In the genomic region with DNA sequence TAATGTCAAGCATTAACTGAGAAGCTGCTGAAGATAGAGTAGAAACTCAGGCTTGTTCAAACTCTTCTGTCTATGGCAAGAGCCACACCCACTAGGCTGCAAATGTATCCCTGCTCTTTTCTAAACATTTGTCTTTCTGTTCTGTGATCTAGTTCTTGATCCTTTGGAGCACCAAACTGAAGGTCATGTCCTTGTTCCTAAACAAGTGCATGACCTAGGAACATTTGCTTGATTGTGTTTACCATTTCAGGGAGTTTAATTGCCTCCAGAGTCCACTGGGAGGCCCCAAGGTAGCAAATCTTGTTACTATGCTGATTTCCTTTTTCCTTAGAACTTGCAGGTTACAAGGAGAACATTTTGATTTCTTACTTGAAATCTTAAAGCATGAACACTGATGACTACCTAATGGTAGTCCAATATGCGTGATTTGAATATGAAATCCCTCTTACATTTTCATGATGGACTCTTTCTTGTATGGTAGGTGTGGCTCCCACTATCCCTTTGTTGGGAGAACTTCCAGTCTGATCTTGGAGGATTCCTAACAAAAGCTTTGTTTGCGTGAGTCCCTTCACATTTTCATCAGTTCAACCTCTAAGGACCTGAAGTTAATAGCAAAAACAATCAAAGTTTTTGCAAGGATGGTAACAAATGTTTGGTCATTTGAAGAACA, we compare ENCODE assay signal across 17 mouse cellular contexts.
"Had no signal": no experiment of that assay in that cellular context is flagged by ENCODE, and none has a peak within 500 bp of the region (broad histone marks: within the 10 kb centered on the region; RNA-seq: fewer than 3 reads in every experiment).

No protein-coding gene starts in this region.

- H3K27ac ChIP-seq: lung, embryonic 15.5 days; midbrain, embryonic 10.5 days; midbrain, embryonic 12.5 days; neural tube, embryonic 12.5 days; stomach, embryonic 15.5 days; stomach, postnatal 0 days had no signal

- ATAC-seq: lung, postnatal 0 days; midbrain, embryonic 16.5 days had no signal

- DNase-seq: lung, adult 18-20 months; lung, postnatal 14 days; lung, postnatal 4 days; midbrain, embryonic 14.5 days; right cerebral cortex, postnatal 14 days; thymus, adult 2 months; thymus, postnatal 25 days; thymus, postnatal 4 days had no signal

- H3K4me3 ChIP-seq: lung, embryonic 15.5 days; midbrain, embryonic 10.5 days; midbrain, embryonic 12.5 days; myocyte; neural tube, embryonic 12.5 days; stomach, embryonic 15.5 days had no signal

- H3K9me3 ChIP-seq: lung, embryonic 15.5 days; midbrain, embryonic 10.5 days; midbrain, embryonic 12.5 days; neural tube, embryonic 12.5 days; stomach, embryonic 15.5 days had no signal

- H3K9ac ChIP-seq: lung, embryonic 15.5 days; midbrain, embryonic 12.5 days; neural tube, embryonic 12.5 days; stomach, embryonic 15.5 days had no signal

- H3K4me1 ChIP-seq: midbrain, embryonic 10.5 days; midbrain, embryonic 12.5 days; neural tube, embryonic 12.5 days; stomach, embryonic 15.5 days had no signal

- H3K4me2 ChIP-seq: lung, embryonic 15.5 days; midbrain, embryonic 12.5 days; neural tube, embryonic 12.5 days; stomach, embryonic 15.5 days had no signal

- H3K27me3 ChIP-seq: lung, embryonic 15.5 days; midbrain, embryonic 12.5 days; neural tube, embryonic 12.5 days; stomach, embryonic 15.5 days had no signal

- H3K36me3 ChIP-seq: lung, embryonic 15.5 days; midbrain, embryonic 10.5 days; midbrain, embryonic 12.5 days; neural tube, embryonic 12.5 days; stomach, embryonic 15.5 days had no signal
